Mouse (Mus musculus): ENCODE results near the gene Lbx1. TPM values are rescaled to one million over a fixed set of nuclear protein-coding genes. Genes with fewer than 3 reads are reported as not detected.

Lbx1 gene
- total and polyA plus RNA-seq, 2 experiments from 2014 or later: not detected

DNA sequence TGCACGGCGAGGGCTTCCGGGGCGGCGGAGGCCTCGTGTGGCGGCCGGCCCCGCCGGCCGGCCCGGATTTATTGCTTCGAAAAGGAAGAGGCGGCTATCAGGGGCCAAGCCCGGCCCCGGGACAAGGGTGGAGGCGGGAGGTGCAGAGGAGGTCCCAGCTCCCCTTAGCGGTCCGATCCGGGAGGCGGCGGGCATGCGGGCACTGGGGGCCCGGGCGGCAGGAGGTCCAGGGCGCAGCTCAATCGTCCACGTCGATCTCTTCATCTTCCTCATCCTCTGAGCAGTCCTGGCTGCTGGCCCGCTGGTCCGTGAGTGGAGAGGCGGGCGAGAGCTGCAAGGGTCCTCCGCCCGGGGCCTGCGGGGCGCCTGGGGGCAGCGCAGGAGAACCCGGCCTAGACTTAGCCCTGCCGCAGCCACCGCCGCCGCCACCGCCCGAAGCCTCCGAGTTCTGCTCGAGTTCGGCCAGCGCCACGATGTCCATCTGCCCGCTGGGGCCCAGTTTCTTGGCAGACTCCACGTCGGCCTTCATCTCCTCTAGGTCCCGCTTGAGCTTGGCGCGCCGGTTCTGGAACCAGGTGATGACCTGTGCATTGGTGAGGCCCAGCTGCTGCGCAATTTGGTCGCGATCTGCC is 2.0 kb downstream of the Lbx1 start:
- no peak for TF ChIP-seq CTCF (IDR thresholded peaks at IDR 0.05; ENCODE audit: low read depth)
- ATAC-seq (no peak), DNase-seq (no peak)
- Histone ChIP-seq H3K9ac (no peak overlapping the region), H3K4me1 (ENCODE audit: insufficient read depth) (no peaks in the 10 kb centered on the region), H3K9me3 (ENCODE audit: low read length) (no peaks in the 10 kb centered on the region), H3K4me2 (ENCODE audit: low read depth) (no peak overlapping the region), H3K27me3 (ENCODE audit: insufficient read depth, low read length) (peaks cover 76% of the 10 kb centered on the region), H3K36me3 (ENCODE audit: insufficient read depth) (no peaks in the 10 kb centered on the region), H3K4me3 (ENCODE audit: low read depth, low read length) (no peak overlapping the region), H3K27ac (ENCODE audit: low read depth, low read length) (no peak overlapping the region)
- WGBS: 2% methylated on average over 60 of the region's 60 CpGs

DNA sequence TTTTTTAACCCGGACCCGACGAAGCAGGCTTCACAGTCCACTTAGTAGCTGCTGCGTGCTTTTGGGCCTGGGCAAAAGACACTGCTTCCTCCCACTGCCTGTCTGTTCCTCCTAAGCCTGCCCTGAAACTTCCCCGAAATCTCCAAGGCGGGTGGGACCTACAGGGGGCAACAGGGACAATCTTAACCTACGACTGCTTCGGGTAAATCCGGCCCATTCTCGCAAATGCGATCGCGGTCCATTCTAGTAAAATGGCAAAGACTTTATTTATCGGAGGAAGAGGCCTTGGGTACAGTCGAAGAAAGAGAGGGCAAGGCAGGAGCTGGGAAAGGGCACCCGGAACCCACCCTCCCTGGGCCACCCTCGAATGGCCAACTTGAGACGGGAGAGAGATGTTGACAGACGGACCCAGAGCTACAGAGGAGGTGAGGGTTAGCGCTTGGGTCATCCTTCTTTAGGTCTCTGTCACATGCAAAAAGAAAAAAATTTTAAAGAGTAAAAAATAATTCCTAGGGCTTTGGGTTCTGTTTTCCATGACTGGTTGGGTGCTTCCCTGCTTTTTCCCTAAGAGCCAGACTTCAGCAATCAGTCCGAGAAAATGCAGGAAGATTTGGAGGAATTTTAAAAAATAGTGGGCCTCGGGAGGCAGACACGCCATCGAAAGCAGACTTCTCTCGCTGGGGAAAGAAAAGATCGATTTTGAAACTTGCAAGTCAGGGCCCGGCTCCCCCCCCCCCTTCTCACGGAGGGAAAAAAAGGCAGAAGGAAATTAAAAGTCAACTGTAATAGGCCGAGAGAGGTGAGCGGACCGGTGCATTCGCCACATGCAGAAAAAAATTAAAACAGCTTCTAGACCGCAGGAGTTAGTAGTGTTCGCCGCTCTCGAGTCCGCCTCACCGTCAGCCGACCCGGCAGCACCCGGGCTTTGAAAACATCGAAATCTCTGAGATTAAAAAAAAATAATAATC is 2.9 kb downstream of the Lbx1 start:
- Histone ChIP-seq H3K36me3 (ENCODE audit: insufficient read depth) (no peaks in the 10 kb centered on the region), H3K4me3 (ENCODE audit: low read depth, low read length) (no peak overlapping the region), H3K27ac (ENCODE audit: low read depth, low read length) (no peak overlapping the region), H3K4me2 (ENCODE audit: low read depth) (no peak overlapping the region), H3K27me3 (ENCODE audit: insufficient read depth, low read length) (peaks cover 76% of the 10 kb centered on the region), H3K4me1 (ENCODE audit: insufficient read depth) (no peaks in the 10 kb centered on the region), H3K9ac (no peak overlapping the region), H3K9me3 (ENCODE audit: low read length) (no peaks in the 10 kb centered on the region)
- no peak for TF ChIP-seq CTCF (IDR thresholded peaks at IDR 0.05; ENCODE audit: low read depth)
- DNase-seq (no peak), ATAC-seq (no peak)
- 1% methylated on average over 42 of the region's 42 CpGs for WGBS

- Histone ChIP-seq H3K27ac (ENCODE audit: low read depth, low read length) (no peak overlapping the region), H3K4me2 (ENCODE audit: low read depth) (no peak overlapping the region), H3K4me1 (ENCODE audit: insufficient read depth) (no peaks in the 10 kb centered on the region), H3K27me3 (ENCODE audit: insufficient read depth, low read length) (peaks cover 76% of the 10 kb centered on the region), H3K36me3 (ENCODE audit: insufficient read depth) (no peaks in the 10 kb centered on the region), H3K9me3 (ENCODE audit: low read length) (no peaks in the 10 kb centered on the region), H3K9ac (no peak overlapping the region), H3K4me3 (ENCODE audit: low read depth, low read length) (no peak overlapping the region)
- 1% methylated on average over 14 of the region's 14 CpGs for WGBS
- TF ChIP-seq CTCF (IDR thresholded peaks at IDR 0.05; ENCODE audit: low read depth): no peak
- ATAC-seq (no peak), DNase-seq (no peak)
These were observed 3.6 kb downstream of the Lbx1 start for GRCm38 (mm10) chr19:45232036-45232410.

DNA sequence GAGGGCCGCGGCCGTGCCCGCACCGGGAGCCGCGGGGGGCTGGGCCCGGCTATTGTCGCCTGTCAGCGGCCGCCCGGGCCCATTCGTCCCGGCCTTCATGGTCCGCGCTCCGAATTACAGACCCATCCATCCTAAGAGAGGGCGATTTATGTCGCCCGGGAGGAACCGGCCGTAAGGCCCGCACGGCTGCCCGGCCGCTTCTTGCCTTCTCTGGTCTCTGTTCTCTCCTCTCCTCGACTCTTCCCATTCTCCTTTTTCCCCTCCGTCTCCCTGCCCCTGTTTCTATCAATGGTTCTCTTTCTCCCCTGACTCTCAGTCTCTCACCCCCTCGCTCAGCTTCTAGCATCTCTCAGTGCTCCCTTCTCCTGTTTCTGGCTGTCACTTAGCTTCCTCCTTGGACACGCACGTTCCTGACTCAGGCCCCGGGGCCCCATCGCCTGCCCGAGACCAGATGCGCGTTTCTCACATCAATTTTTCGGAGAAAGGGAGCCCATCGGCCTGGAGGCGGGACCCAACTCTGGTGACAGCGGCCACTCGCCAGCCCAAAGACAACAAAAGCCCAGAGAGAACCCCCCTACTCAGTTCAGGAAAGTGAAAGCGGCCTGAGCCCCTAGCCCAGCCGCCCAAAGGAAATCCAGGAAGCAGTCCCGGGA is 4.1 kb downstream of the Lbx1 start:
- no peak overlapping the region for H3K27ac ChIP-seq (ENCODE audit: low read depth, low read length)

DNA sequence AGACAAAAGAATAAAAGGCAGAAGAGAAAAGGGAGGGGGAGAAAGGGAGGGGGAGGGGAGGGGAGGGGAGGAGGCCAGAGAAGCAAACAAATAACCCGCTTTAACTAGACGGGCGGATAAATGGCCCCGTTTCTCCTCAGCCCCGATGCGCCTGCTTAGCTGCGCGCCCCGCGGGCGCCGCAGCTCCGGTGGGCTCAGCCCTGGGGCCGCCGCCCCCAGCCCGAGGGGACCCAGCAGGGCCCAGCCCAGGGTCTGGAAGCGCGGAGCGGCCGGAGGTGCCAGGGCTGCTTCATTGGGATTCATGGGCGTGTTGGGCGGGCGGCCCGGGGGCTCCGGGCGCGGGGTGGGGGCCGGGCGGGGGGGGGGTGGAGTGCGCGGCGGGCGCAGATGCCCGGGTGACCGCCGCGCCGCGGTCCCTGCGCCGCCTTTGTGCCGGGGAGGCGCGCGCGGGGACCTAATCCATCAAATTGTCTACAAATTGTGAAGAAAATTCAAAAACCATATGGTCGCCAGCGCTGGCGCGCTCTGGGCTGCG is 4.7 kb downstream of the Lbx1 start:
- no peak for DNase-seq
- Histone ChIP-seq H3K27me3 (ENCODE audit: insufficient read depth, low read length) (peaks cover 77% of the 10 kb centered on the region), H3K27ac (ENCODE audit: low read depth, low read length) (no peak overlapping the region), H3K36me3 (ENCODE audit: insufficient read depth) (no peaks in the 10 kb centered on the region), H3K4me3 (ENCODE audit: low read depth, low read length) (no peak overlapping the region), H3K4me1 (ENCODE audit: insufficient read depth) (no peaks in the 10 kb centered on the region), H3K4me2 (ENCODE audit: low read depth) (no peak overlapping the region), H3K9ac (no peak overlapping the region), H3K9me3 (ENCODE audit: low read length) (no peaks in the 10 kb centered on the region)
- no peak for ATAC-seq
- no peak for TF ChIP-seq CTCF (IDR thresholded peaks at IDR 0.05; ENCODE audit: low read depth)
- 1% methylated on average over 32 of the region's 51 CpGs for WGBS

More for the DNA sequence above, 4.1 kb downstream of the Lbx1 start:
- no peak overlapping the region for H3K4me2 ChIP-seq (ENCODE audit: low read depth)
- no peaks in the 10 kb centered on the region for H3K9me3 ChIP-seq (ENCODE audit: low read length)
- H3K4me1 ChIP-seq (ENCODE audit: insufficient read depth): no peaks in the 10 kb centered on the region
- ATAC-seq (no peak), DNase-seq (no peak)
- H3K4me3 ChIP-seq (ENCODE audit: low read depth, low read length): no peak overlapping the region
- TF ChIP-seq CTCF (IDR thresholded peaks at IDR 0.05; ENCODE audit: low read depth): no peak
- WGBS: 3% methylated on average over 44 of the region's 44 CpGs
- peaks cover 77% of the 10 kb centered on the region for H3K27me3 ChIP-seq (ENCODE audit: insufficient read depth, low read length)
- H3K9ac ChIP-seq: no peak overlapping the region
- no peaks in the 10 kb centered on the region for H3K36me3 ChIP-seq (ENCODE audit: insufficient read depth)

DNA sequence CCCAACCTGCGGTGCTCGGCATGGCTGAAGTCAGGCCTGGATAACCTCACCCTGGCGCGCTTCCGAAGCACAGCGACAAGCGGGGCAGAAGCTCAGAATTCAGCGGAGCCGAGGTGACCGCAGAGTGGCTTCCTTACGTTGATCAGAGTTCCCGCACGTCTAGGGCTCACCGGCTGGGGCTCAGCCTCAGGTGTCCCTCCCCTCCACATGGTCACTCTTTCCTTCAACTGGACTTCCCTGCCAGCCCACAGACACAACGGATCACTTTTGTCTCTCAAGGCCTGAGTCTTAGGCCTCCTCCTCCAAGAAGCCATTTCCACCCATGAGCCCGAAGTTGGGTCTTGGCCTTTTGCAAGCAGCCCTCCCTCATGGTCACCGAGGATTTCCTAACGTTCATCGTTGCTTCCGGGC is 5.4 kb downstream of the Lbx1 start:
- no peak overlapping the region for H3K4me2 ChIP-seq (ENCODE audit: low read depth)
- 1% methylated on average over 20 of the region's 20 CpGs for WGBS
- no peaks in the 10 kb centered on the region for H3K9me3 ChIP-seq (ENCODE audit: low read length)
- no peak overlapping the region for H3K4me3 ChIP-seq (ENCODE audit: low read depth, low read length)
- H3K4me1 ChIP-seq (ENCODE audit: insufficient read depth): no peaks in the 10 kb centered on the region
- DNase-seq (no peak), ATAC-seq (no peak)
- peaks cover 78% of the 10 kb centered on the region for H3K27me3 ChIP-seq (ENCODE audit: insufficient read depth, low read length)
- H3K27ac ChIP-seq (ENCODE audit: low read depth, low read length): no peak overlapping the region
- H3K36me3 ChIP-seq (ENCODE audit: insufficient read depth): no peaks in the 10 kb centered on the region
- no peak for TF ChIP-seq CTCF (IDR thresholded peaks at IDR 0.05; ENCODE audit: low read depth)
- no peak overlapping the region for H3K9ac ChIP-seq

All from forebrain, postnatal 0 days (tissue).